In the genomic region with DNA sequence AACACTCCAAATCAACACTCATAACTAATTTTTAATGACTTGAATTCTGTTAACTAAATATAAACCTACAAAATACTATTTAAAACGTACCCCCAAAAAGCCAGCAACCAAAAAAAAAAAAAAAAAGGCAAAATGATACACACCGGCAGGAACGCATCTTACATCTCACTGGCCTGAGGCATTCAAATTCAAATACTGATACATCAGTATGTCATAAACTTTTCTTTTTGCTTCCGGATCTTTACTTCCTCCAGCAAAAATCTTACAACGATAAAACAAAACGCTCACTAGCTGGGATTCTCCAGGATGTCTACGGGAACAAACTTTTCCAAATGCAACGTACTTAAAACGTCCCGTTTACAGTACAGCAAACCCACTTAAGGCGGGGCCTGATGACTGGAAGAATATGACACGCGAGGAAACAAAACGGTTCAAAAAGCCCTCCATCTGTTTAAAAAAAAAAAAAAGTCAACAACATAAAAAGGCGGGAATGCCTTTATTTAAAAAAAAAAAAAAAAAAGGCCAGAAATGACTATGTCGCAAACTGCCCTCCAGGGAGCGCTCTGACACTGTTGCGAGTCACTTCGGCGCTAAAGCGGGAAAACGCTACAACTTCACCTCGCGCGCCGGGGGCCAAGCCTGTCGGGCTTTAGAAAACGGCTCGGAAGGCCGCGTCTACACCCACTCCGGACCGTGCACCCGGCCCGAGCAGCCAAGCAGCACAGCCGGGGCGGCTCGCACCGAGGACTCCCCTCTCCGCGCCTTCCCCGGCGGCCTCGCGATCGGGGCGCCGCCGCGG, we compare ENCODE assay signal across 8 mouse cellular contexts. TPM values are rescaled to one million over a fixed set of nuclear protein-coding genes. Genes with fewer than 3 reads are reported as not detected.
A peak's percentile ranks its signal among the peaks of the same experiment; 100 is the strongest.
DNase-seq lines count a peak whose midpoint lies in the region; ATAC-seq and TF ChIP-seq lines count a peak whose summit lies in the region.

No protein-coding gene starts in this region.

- H3K4me3 ChIP-seq in C2C12 (ENCODE audit: insufficient read depth, poor library complexity, severe bottlenecking) = peak overlapping the region; percentile 95
- peak overlapping the region; percentile 78 for H3K4me3 ChIP-seq in bone marrow macrophage, adult 2 months (ENCODE audit: insufficient read depth, low read length)
- peak overlapping the region; percentile 97 for H3K4me3 ChIP-seq in embryonic fibroblast, embryonic 13.5 days (ENCODE audit: insufficient read depth, low read length)
- peak overlapping the region; percentile 99 for H3K4me3 ChIP-seq in heart, embryonic 11.5 days (ENCODE audit: low read depth, low read length)
- peak overlapping the region; percentile 95 for H3K4me3 ChIP-seq in kidney, embryonic 16.5 days (ENCODE audit: low read length)
- peak overlapping the region; percentile 98 for H3K4me3 ChIP-seq in liver, embryonic 15.5 days (replicated peaks)
- H3K4me3 ChIP-seq in neural tube, embryonic 11.5 days (ENCODE audit: low read depth, low read length) = peak overlapping the region; percentile 92
- peak overlapping the region; percentile 99 for H3K4me3 ChIP-seq in stomach, postnatal 0 days (ENCODE audit: low read depth, low read length)

- peak; percentile 90 for DNase-seq in neural tube, embryonic 11.5 days (ENCODE audit: low spot score)
- DNase-seq in stomach, postnatal 0 days (ENCODE audit: low spot score) = peak; percentile 89

- peak; percentile 69 for TF ChIP-seq EP300 in stomach, postnatal 0 days (optimal IDR thresholded peaks at IDR 0.05)

- 0 out of 2 replicates have a peak, but pooled peaks have one; percentile 5 for ATAC-seq in heart, embryonic 11.5 days (replicated peaks; ENCODE audit: insufficient number of reproducible peaks, low FRiP score, low TSS enrichment)
- peak; percentile 58 for ATAC-seq in kidney, embryonic 16.5 days (ENCODE audit: low FRiP score, low TSS enrichment)
- peak; percentile 19 for ATAC-seq in liver, embryonic 15.5 days (ENCODE audit: insufficient read depth)
- peak; percentile 52; the same call in 1 of the 2 replicates for ATAC-seq in neural tube, embryonic 11.5 days (ENCODE audit: insufficient read depth, low FRiP score, low TSS enrichment)
- ATAC-seq in stomach, postnatal 0 days (ENCODE audit: low FRiP score, low TSS enrichment) = peak; percentile 63

- peaks cover 80% of the 10 kb centered on the region for H3K79me2 ChIP-seq in C2C12 (ENCODE audit: control insufficient read depth, insufficient read depth)

- H3K27me3 ChIP-seq in C2C12 (ENCODE audit: control insufficient read depth, insufficient read depth, insufficient read length) = no peaks in the 10 kb centered on the region
- no peaks in the 10 kb centered on the region for H3K27me3 ChIP-seq in heart, embryonic 11.5 days (ENCODE audit: control insufficient read depth, insufficient read depth, low read length)
- H3K27me3 ChIP-seq in kidney, embryonic 16.5 days (ENCODE audit: insufficient read depth, low read length) = no peaks in the 10 kb centered on the region
- no peaks in the 10 kb centered on the region for H3K27me3 ChIP-seq in liver, embryonic 15.5 days
- no peaks in the 10 kb centered on the region for H3K27me3 ChIP-seq in neural tube, embryonic 11.5 days (ENCODE audit: control insufficient read depth, insufficient read depth, low read length)
- H3K27me3 ChIP-seq in stomach, postnatal 0 days (ENCODE audit: control insufficient read depth, insufficient read depth, low read length) = no peaks in the 10 kb centered on the region

- H3K79me3 ChIP-seq in C2C12 (ENCODE audit: low read depth) = peaks cover 57% of the 10 kb centered on the region

- peak overlapping the region; percentile 100 for H3K9ac ChIP-seq in heart, embryonic 11.5 days (ENCODE audit: low read depth, low read length)
- peak overlapping the region; percentile 100 for H3K9ac ChIP-seq in kidney, embryonic 16.5 days (replicated peaks; ENCODE audit: low read length)
- peak overlapping the region; percentile 100 for H3K9ac ChIP-seq in liver, embryonic 15.5 days
- peak overlapping the region; percentile 99 for H3K9ac ChIP-seq in neural tube, embryonic 11.5 days (ENCODE audit: low read length)
- H3K9ac ChIP-seq in stomach, postnatal 0 days (ENCODE audit: low read length) = peak overlapping the region; percentile 98

- 1% methylated on average over 45 of the region's 50 CpGs for WGBS in heart, embryonic 11.5 days (ENCODE audit: insufficient replicate concordance)
- under 1% methylated on average over 39 of the region's 50 CpGs for WGBS in kidney, embryonic 16.5 days
- 2% methylated on average over 50 of the region's 50 CpGs for WGBS in liver, embryonic 15.5 days (ENCODE audit: insufficient replicate concordance)
- WGBS in neural tube, embryonic 11.5 days = under 1% methylated on average over 49 of the region's 50 CpGs
- under 1% methylated on average over 44 of the region's 50 CpGs for WGBS in stomach, postnatal 0 days

- H3K27ac ChIP-seq in bone marrow macrophage, adult 2 months (ENCODE audit: insufficient read depth, low read depth, low read length) = peak overlapping the region; percentile 84
- peak overlapping the region; percentile 79 for H3K27ac ChIP-seq in embryonic fibroblast, embryonic 13.5 days (ENCODE audit: insufficient read depth, low read length)
- H3K27ac ChIP-seq in heart, embryonic 11.5 days (ENCODE audit: low read depth, low read length) = peak overlapping the region; percentile 100
- peak overlapping the region; percentile 100 for H3K27ac ChIP-seq in kidney, embryonic 16.5 days (ENCODE audit: low read length)
- peak overlapping the region; percentile 99 for H3K27ac ChIP-seq in liver, embryonic 15.5 days (replicated peaks)
- peak overlapping the region; percentile 99 for H3K27ac ChIP-seq in neural tube, embryonic 11.5 days (ENCODE audit: low read depth, low read length)
- H3K27ac ChIP-seq in stomach, postnatal 0 days (replicated peaks) = peak overlapping the region; percentile 99

- H3K4me2 ChIP-seq in heart, embryonic 11.5 days = peak overlapping the region; percentile 82
- peak overlapping the region; percentile 68 for H3K4me2 ChIP-seq in kidney, embryonic 16.5 days (replicated peaks; ENCODE audit: low read depth, low read length)
- H3K4me2 ChIP-seq in liver, embryonic 15.5 days = peak overlapping the region; percentile 93
- peak overlapping the region; percentile 64 for H3K4me2 ChIP-seq in neural tube, embryonic 11.5 days (ENCODE audit: low read depth)
- peak overlapping the region; percentile 44 for H3K4me2 ChIP-seq in stomach, postnatal 0 days (replicated peaks; ENCODE audit: low read depth)

- H3K4me1 ChIP-seq in bone marrow macrophage, adult 2 months (ENCODE audit: control insufficient read depth, insufficient read depth, low read length) = peaks cover 15% of the 10 kb centered on the region
- 0 out of 2 replicates have a peak, but pooled peaks cover 2% of the 10 kb centered on the region for H3K4me1 ChIP-seq in embryonic fibroblast, embryonic 13.5 days (ENCODE audit: control insufficient read depth, insufficient read depth, low read length)
- H3K4me1 ChIP-seq in heart, embryonic 11.5 days (ENCODE audit: control insufficient read depth, insufficient read depth, low read length) = peaks cover 16% of the 10 kb centered on the region
- H3K4me1 ChIP-seq in kidney, embryonic 16.5 days (ENCODE audit: insufficient read depth, low read length) = peaks cover 28% of the 10 kb centered on the region
- peaks cover 52% of the 10 kb centered on the region for H3K4me1 ChIP-seq in liver, embryonic 15.5 days (replicated peaks)
- H3K4me1 ChIP-seq in neural tube, embryonic 11.5 days (ENCODE audit: control insufficient read depth, insufficient read depth, low read length) = peaks cover 8% of the 10 kb centered on the region; the same call in 1 of the 2 replicates
- no peaks in the 10 kb centered on the region for H3K4me1 ChIP-seq in stomach, postnatal 0 days (replicated peaks; ENCODE audit: control insufficient read depth, insufficient read depth)

- no peaks in the 10 kb centered on the region for H3K9me3 ChIP-seq in heart, embryonic 11.5 days (replicated peaks; ENCODE audit: control insufficient read depth, low read length)
- H3K9me3 ChIP-seq in kidney, embryonic 16.5 days (ENCODE audit: low read length) = no peaks in the 10 kb centered on the region
- no peaks in the 10 kb centered on the region for H3K9me3 ChIP-seq in liver, embryonic 15.5 days (replicated peaks)
- no peaks in the 10 kb centered on the region for H3K9me3 ChIP-seq in neural tube, embryonic 11.5 days (ENCODE audit: control insufficient read depth, low read length)
- H3K9me3 ChIP-seq in stomach, postnatal 0 days (ENCODE audit: control insufficient read depth, low read length) = no peaks in the 10 kb centered on the region

- TF ChIP-seq POLR2A in bone marrow macrophage, adult 2 months (IDR thresholded peaks at IDR 0.05; ENCODE audit: borderline replicate concordance, low read depth, low read length) = no peak
- TF ChIP-seq POLR2A in embryonic fibroblast, embryonic 13.5 days (IDR thresholded peaks at IDR 0.05; ENCODE audit: low read depth, low read length) = 0 out of 2 replicates have a peak, but pooled peaks have one; percentile 46

- H3ac ChIP-seq in C2C12 (ENCODE audit: control insufficient read depth, insufficient read length, low read depth) = peak overlapping the region; percentile 98

- peaks cover 35% of the 10 kb centered on the region for H3K36me3 ChIP-seq in C2C12 (ENCODE audit: control insufficient read depth, insufficient read depth)
- no peaks in the 10 kb centered on the region for H3K36me3 ChIP-seq in heart, embryonic 11.5 days (ENCODE audit: control insufficient read depth, insufficient read depth, low read length)
- 0 out of 2 replicates have a peak, but pooled peaks cover 6% of the 10 kb centered on the region for H3K36me3 ChIP-seq in kidney, embryonic 16.5 days (ENCODE audit: insufficient read depth, low read length)
- H3K36me3 ChIP-seq in liver, embryonic 15.5 days (replicated peaks) = peaks cover 37% of the 10 kb centered on the region
- H3K36me3 ChIP-seq in neural tube, embryonic 11.5 days (ENCODE audit: control insufficient read depth, insufficient read depth, low read length) = 0 out of 2 replicates have a peak, but pooled peaks cover 2% of the 10 kb centered on the region
- 0 out of 2 replicates have a peak, but pooled peaks cover 1% of the 10 kb centered on the region for H3K36me3 ChIP-seq in stomach, postnatal 0 days (ENCODE audit: control insufficient read depth, insufficient read depth, low read length)

- peak; percentile 54 for TF ChIP-seq CTCF in C2C12 (IDR thresholded peaks at IDR 0.05; ENCODE audit: control insufficient read depth, insufficient read depth, insufficient read length)
- TF ChIP-seq CTCF in bone marrow macrophage, adult 2 months (IDR thresholded peaks at IDR 0.05; ENCODE audit: low read depth, low read length) = peak; percentile 72
- peak; percentile 72; the same call in 1 of the 2 replicates for TF ChIP-seq CTCF in embryonic fibroblast, embryonic 13.5 days (IDR thresholded peaks at IDR 0.05; ENCODE audit: borderline replicate concordance, insufficient read depth, low read length)
- TF ChIP-seq CTCF in stomach, postnatal 0 days (IDR thresholded peaks at IDR 0.05; ENCODE audit: low read depth) = peak; percentile 87

RNA-seq across cellular contexts. Expression of a gene that starts 10.8 kb away (rescaled TPM):
- 113 TPM for polyA plus RNA-seq in C2C12 (2012; fragmentation: generic; extraction: Trizol)
- polyA plus RNA-seq in bone marrow macrophage, adult 2 months (2012; ENCODE audit: insufficient read depth, insufficient read length, missing spikeins) = 150 and 155 TPM in 2 replicates
- 97.8 and 164 TPM in 2 replicates for polyA plus RNA-seq in embryonic fibroblast, embryonic 13.5 days (2011; ENCODE audit: insufficient read length, low read depth, missing spikeins)
- polyA plus RNA-seq in heart, embryonic 11.5 days (2014; fragmentation: Nextera tagmentation; extraction: Ambion mirVana) = 162 and 170 TPM in 2 replicates
- 191 and 202 TPM in 2 replicates for polyA plus RNA-seq in kidney, embryonic 16.5 days (2015; fragmentation: Nextera tagmentation; extraction: Ambion mirVana)
- polyA plus RNA-seq in liver, embryonic 15.5 days (2015; fragmentation: Nextera tagmentation; extraction: Ambion mirVana) = 127 and 130 TPM in 2 replicates
- polyA plus RNA-seq in neural tube, embryonic 11.5 days (2014; fragmentation: Nextera tagmentation; extraction: Ambion mirVana) = 286 and 314 TPM in 2 replicates
- 57.1 and 59.6 TPM in 2 replicates for polyA plus RNA-seq in stomach, postnatal 0 days (2015; fragmentation: Nextera tagmentation; extraction: Ambion mirVana)

RNA-seq across cellular contexts. Expression of a gene that starts 46.5 kb away (rescaled TPM):
- polyA plus RNA-seq in C2C12 (2012; fragmentation: generic; extraction: Trizol) = 722 TPM
- 517 and 528 TPM in 2 replicates for polyA plus RNA-seq in bone marrow macrophage, adult 2 months (2012; ENCODE audit: insufficient read depth, insufficient read length, missing spikeins)
- 590 and 652 TPM in 2 replicates for polyA plus RNA-seq in embryonic fibroblast, embryonic 13.5 days (2011; ENCODE audit: insufficient read length, low read depth, missing spikeins)
- polyA plus RNA-seq in heart, embryonic 11.5 days (2014; fragmentation: Nextera tagmentation; extraction: Ambion mirVana) = 838 and 861 TPM in 2 replicates
- polyA plus RNA-seq in kidney, embryonic 16.5 days (2015; fragmentation: Nextera tagmentation; extraction: Ambion mirVana) = 673 and 685 TPM in 2 replicates
- polyA plus RNA-seq in liver, embryonic 15.5 days (2015; fragmentation: Nextera tagmentation; extraction: Ambion mirVana) = 193 and 198 TPM in 2 replicates
- polyA plus RNA-seq in neural tube, embryonic 11.5 days (2014; fragmentation: Nextera tagmentation; extraction: Ambion mirVana) = 434 and 443 TPM in 2 replicates
- 523 and 539 TPM in 2 replicates for polyA plus RNA-seq in stomach, postnatal 0 days (2015; fragmentation: Nextera tagmentation; extraction: Ambion mirVana)

Comparison
In these comparisons a context has a peak if more than half of its experiments do, and no peak if none do; other contexts are left out.
1. Peak in every context shown above with its lines: DNase-seq, ATAC-seq, H3K4me3 ChIP-seq and H3K27ac ChIP-seq.
2. ATAC-seq: peak in every context shown above with its lines; median percentile 63 in stomach, postnatal 0 days; 58 in kidney, embryonic 16.5 days; 52 in neural tube, embryonic 11.5 days; 19 in liver, embryonic 15.5 days; 5 in heart, embryonic 11.5 days.